Mouse (Mus musculus) liver, embryonic 14.5 days (tissue): ENCODE data around the gene Git1.

ENCODE experiments used
- CTCF ChIP-seq: IDR thresholded peaks from 2 replicates; pipeline ENCODE4 v1.5.1; 2016; ENCODE audit warnings: antibody characterized with exemption, low read depth, control low read depth
- EP300 ChIP-seq: IDR thresholded peaks from 2 replicates; pipeline ENCODE4 v1.6.1; 2016; ENCODE audit warnings: antibody characterized with exemption, low read depth

DNA sequence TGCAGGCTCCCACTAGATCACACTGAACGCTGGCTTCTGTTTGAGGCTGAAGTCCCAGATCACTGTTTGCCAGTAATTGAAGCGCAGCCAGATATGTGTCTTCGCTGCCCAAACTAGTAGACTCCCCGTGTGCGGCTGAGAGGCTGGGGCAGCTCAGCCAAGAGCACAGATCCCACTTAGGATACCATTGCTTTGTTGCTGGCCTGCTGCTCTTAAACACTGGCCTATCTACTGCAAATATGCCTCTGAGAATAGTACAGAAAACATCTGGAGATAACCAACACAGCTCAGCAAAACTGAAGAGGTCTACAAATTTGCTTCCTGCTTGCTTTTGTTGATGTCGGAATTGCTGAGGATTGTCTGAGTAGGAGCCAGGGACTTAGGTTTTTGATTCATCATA, 36.5 kb upstream of the Git1 start:
- TF ChIP-seq CTCF (no peak), EP300 (no peak)
